Mouse (Mus musculus) heart, adult 2 months (tissue): Measurements from ENCODE around the gene Sall4.

Experiments used
- CTCF ChIP-seq: fragments of 200-600 bp; IDR thresholded peaks from 2 replicates; pipeline ENCODE4 v1.8.1; 2022; ENCODE audit warnings: antibody characterized with exemption, mild to moderate bottlenecking, moderate library complexity
- POLR2A ChIP-seq: fragments of 200-500 bp; IDR thresholded peaks from 2 replicates; pipeline ENCODE4 v1.6.1; 2011; ENCODE audit warnings: mild to moderate bottlenecking, low read depth, low read length, control low read depth; ENCODE audit not compliant: insufficient read depth

DNA sequence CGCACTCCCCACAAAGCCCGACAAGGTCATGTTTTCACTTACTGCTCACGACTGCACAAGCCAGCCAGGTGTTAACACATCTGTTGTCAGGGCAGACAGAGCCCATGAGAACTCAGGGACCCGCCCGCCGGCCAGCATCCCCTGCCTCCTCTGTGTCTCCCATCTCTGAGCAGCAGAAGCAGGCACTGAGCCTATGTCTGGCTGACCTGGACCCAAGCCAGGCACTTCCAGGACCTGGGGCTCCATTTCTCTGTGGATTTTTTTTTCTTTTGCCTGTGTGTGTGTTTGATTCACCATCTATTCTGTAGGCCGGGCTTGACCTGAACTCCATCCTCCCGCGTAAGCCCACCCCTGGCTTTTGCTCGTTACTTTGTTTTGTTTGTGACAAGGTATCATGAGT is 49.0 kb downstream of the Sall4 start:
- TF ChIP-seq CTCF (no peak), POLR2A (no peak)
